Mouse (Mus musculus) cerebral cortex, adult 2 months (tissue): ENCODE results near the gene Eaf1.

Experiments used
- WGBS: fragments of 180-500 bp; shearing (Covaris S2); methylation state at CpG from one replicate; pipeline ENCODE4 v1.1.7; 2018; 5-methylcytosine and 5-hydroxymethylcytosine counted together

Eaf1 gene

DNA sequence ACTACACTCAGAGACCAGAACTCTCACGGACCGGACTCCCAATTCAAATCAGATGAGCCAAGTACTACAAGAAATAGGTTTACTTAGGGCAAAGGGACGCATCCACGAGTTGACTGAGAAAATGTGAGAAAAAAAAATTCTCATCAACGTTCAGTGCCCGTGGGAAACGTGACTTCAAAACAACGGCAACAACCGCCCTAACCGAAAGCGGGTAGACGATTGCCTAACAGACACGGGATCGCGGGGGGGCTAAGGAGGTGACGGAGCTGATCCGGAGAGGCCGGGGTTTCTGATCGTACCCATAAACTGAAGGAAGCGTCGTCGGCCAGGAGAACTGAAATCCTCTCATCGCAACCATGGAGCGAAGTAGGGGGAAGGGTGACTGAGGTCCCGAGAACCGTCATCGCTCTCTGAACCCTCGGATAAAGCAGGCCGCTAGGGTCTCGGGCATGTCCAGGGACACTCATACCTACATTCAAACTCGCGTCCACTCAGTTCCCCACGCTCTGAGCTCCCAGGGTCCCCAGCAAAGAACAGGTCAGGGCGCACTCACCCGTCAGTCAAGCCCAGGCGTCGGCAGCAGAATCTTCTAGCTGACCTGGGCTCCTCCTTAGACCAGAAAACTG lies at the start of gene Eaf1:
Gene Eaf1 (plus strand): TSS at position 51 of the 626 bp plus-strand sequence.
- WGBS, result under 1% methylated on average over 37 of the region's 37 CpGs

DNA sequence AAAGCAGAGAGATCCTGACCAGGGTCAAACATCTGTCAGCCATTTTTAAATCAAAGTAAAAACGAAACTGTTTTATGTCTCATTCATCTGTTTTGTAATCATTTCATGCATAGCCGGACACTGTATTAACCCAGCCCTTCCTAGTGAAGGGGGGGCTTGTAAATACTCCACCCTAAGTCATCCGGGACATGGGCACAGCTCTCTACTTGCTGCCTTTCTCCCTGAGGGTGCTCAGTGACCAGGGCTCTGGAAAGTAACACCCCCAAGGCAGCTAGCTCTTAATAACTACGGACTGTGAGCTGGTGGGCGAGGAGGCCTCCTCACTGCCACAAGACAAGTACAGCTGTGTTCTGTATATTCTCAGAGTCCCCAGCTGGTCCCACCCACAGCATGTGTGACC lies 45.2 kb upstream of the Eaf1 start:
- WGBS, result 63% methylated on average over 5 of the region's 5 CpGs

DNA sequence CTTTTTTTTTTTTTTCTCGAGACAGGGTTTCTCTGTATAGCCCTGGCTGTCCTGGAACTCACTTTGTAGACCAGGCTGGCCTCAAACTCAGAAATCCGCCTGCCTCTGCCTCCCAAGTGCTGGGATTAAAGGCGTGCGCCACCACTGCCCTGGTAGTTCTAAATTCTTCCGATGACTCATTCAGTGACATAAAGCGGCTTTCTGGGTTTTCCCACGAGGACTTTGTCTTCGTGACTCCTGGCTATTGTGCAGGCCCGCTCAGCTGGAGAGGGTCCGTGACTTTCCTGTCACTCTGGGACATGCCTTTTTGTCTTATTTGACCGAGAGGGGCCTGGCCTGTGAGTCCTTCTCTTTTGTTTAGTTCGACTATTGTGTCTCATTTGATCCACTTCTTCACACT lies 40.3 kb upstream of the Eaf1 start:
- 82% methylated on average over 12 of the region's 12 CpGs for WGBS

DNA sequence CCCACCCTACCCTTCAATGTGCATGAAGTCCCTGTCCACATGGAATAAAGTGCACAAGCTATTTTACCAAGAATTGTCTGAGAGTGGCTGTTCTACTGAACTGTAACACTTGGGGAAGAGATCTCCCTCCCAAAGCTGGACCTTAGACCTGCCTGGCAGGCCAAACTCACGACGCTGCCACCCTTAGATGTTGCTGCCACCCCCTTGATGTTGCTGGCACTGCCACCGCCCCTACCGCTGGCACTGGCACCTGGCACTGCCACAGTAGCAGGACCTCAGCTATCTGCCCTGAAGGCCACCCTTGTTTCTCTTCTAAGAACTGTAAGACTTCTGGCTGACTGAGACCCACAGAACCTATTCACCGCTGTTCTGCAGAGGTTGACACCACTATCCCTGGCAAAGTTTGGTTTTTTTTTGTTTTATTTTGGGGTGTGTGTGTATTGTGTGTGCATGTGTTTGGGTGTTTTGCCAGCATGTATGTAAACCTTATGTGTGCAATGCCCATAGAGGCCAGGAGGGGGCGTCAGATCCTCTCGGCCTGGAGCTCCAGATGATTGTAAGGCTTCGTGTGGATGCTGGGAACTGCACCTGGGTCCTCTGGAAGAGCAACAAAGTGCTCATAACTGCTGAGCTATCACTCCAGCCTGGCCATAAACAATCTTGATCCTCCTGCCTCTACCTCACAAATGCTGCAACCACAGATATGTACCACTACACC lies 39.2 kb upstream of the Eaf1 start:
- 83% methylated on average over 8 of the region's 8 CpGs for WGBS

DNA sequence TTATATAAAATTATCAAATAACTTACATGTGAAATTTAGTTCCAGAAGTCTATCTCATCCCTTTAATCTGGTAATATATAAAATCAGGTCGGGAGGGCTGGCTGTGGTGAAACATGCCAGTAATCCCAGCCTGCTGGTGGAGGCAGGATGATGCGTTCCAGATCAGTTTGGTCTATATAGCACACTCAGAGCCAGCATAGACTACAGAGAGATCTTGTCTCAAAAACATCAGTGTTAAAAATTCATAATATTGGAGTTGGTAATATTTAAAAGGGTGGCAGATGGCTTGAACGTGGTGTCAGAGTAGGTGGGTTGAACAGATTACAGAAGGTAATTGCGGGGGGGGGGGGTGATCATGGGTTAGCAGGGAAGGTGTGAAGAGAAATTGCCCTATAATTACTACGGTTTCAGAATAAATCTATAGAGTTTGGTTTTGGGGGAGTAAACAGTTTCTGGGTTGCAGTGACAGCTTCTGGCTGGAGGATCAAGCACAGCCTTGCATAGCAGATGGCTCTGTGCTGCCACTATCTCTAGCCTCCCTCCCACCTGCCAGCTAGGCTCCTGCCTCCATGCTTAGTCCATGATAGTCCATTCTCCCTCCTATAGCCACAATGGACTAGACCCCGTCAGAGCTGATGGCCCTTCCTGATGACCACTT lies 38.0 kb upstream of the Eaf1 start:
- 64% methylated on average over 6 of the region's 6 CpGs for WGBS

DNA sequence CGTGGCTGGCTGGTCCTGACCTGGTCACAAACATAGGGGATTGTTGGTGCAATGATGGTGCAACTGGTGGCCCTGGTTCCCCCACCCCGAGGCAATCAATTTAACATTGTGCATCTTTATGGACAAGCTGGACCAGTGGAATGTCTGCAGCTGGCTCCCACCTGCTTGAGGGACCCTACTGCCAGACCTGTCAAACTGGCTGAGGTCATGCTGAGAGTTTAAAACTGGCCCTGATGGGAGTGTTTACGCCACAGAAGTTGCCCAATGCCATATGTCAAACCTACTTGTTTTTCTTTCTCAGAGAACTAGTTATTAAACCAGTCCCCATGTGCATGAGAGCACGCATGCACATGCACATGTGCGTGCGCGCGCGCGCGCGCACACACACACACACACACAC lies 36.2 kb upstream of the Eaf1 start:
- WGBS, result 95% methylated on average over 12 of the region's 12 CpGs

DNA sequence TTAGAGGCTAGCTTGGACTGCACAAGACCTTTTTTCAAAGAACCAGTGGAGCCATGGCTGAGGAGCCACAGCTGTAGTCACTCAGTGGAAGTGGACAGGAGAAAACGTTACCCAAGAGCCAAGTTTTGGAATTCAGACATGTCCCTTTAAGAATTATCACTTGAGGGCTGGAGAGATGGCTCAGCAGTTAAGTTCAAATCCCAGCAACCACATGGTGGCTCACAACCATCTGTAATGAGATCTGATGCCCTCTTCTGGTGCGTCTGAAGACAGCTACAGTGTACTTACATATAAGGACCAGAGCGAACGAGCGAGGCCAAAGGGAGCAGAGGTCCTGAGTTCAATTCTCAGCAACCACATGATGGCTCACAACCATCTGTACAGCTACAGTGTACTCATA lies 32.0 kb upstream of the Eaf1 start:
- WGBS, result 93% methylated on average over 5 of the region's 5 CpGs

DNA sequence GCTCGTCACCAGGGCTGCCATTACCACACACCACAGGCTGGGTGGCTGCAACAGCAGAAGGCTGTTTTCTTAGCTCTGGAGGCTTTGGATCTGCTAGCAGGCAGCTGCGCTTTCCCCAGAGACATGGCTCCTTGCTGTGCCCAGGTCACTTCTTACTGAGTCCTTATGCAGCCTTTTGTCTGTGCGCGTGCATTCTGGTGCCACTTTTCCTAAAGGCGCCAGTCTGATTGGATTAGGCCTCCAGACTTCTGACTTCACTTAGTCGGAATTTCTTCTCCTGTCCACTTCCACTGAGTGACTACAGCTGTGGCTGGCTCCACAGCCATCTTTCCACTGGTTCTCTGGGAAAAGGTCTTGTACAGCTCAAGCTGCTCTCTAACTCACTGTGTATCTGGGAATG lies 31.3 kb upstream of the Eaf1 start:
- WGBS, result 83% methylated on average over 6 of the region's 6 CpGs

DNA sequence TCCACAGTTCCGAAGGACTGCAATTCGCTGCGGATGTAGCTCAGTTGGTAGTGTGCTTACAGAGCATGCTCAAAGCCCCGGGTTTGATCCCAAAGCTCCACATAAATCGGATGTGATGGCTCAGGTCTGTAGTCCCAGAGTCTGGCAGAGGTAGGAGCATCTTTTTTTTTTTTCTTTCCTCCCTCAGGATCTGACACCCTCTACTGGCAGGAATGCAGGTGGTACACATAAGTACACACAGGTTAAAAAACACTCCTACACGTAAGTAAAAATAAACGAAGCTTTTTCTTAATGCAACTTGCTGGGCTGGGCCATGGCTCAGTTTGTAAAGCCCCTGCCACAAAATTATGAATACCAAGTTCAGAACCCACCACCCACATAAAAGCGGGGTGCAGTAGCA lies 30.0 kb upstream of the Eaf1 start:
- 58% methylated on average over 8 of the region's 8 CpGs for WGBS

DNA sequence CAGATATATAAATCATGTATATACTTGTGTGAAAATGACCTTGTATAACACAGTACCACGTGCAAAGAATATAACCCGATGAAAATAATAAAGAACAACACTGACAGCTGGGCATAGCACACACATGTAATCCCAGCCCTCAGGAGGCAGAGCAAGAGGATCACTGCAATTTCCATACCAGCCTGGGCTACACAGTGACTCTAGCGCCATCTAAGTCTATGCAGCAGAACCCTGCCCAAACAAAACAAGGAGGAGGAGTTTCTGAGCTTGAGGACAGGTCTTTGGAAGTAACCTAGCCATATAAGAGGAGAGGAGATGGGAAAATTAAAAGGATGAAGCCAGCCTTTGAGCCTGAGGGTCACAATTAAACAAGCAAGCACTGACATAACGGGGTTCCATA lies 24.5 kb upstream of the Eaf1 start:
- 71% methylated on average over 4 of the region's 4 CpGs for WGBS

DNA sequence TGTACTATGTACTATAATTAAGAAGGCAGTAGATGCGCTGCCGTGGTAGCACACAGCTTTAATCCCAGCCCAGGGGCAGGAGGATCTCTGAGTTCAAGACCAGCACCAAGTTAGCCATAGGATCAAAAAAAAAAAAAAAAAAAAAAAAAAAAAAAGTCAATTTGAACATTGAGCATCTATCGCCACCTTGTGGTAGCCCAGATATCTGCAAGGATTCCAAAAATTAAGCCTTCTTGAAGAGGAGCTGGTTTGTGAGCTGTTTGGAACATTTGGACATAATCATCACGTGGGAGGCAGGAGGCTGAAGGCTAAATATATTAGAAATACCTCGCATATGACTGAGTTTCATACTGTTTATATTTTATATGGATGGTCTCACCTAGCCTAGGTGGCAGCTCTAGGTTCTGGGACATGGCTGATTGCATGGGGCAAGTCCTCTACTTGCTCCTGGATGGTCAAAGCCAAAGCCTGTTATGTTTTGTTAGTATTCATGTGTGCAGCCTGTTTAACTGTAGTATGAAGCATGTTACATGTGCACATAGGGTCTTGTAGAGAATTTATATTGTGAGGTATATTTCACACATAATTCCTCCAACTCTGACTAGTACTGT lies 21.6 kb upstream of the Eaf1 start:
- 6% methylated on average over 5 of the region's 5 CpGs for WGBS

DNA sequence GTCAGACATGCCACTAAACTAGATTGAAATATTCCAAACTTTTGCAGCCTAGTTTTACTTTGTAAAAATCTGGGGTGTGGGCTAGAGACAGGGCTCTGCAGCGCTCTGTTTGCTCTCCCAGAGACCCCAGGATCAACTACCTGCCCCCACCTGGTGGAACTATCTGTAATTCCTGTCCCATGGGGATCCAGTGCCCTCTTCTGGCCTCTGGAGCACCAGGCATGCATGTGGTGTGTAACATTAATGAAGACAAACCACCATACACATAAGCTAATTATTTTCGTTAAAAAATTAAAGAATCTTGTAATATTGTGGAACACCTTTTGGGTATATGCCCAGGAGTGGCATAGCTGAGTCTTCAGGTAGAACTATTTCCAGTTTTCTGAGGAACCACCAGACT lies 20.9 kb upstream of the Eaf1 start:
- 96% methylated on average over 2 of the region's 2 CpGs for WGBS

DNA sequence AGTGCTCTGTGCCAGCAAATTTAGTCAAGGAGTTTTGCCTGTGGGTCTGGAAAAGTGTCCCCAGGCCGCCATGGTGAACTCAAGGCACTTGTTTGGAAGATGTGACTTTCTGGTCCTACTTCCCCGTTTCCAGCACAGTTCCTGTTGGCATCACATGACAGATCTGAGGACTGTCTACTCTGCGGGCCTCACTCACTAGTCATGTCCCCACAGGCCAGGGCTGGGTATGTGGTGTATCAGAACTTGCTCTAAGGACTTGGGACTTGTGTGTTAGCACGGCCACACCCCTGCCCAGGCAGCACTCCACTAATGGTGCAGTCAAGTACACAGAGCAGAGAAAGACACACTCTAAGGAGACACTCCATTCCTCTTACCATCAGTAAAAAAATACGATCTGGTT lies 11.8 kb upstream of the Eaf1 start:
- WGBS, result 88% methylated on average over 5 of the region's 5 CpGs

DNA sequence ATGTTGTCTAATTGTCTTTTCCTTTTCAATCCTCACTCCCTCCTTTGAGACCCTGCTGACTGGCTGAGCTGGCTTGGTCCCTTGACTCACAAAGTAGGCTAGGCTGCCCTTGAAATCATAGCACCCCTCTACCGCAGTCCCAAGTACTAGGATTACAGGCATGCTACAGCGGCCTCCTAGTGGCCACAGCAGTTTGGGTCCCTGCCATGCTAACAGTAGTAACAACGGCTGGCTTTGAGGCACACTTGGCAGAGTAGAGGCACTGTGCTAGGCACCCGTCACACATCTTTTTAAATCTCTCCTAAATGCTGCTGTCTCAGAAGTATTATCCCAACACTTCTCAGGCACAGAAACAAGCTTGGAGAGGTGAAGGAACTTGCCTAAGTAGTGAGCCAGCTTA lies 7.7 kb upstream of the Eaf1 start:
- 51% methylated on average over 4 of the region's 4 CpGs for WGBS

DNA sequence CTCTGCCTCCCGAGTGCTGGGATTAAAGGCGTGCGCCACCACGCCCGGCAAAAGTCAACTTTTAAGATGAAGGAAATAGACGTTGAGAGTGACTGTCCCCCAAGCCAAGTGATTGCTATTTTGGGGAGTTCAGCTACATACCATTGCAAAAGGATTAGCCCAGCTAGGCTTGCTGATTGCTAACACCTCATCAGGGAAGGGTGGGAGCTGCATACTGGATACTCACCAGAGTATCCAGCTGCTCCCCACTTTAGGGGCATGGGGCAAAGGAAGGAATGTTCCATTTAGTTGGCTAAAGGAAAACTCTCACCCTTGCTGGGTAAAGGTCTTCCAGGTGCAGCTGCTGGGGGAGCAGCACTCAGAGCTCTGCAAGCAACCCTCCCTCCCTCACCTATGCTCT lies 6.1 kb upstream of the Eaf1 start:
- 94% methylated on average over 6 of the region's 6 CpGs for WGBS

DNA sequence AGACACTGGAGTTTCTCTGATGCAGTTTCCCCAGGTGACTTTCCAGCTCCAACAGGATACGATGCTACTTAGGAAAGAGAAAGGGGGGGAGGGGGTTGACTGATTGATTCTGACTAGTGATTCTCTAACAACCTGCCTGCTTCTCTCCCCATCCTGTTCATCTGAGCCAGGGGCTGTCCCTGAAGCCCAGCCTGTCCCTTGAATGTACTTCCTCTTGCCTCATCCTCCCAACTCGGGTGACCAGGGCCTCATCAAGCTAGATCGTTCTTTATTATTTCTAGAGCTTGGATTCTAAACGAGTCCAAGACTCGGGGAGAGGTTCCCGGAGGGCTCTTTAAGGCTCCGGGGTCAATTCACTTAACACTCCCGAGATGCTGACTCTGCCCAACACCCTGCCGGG lies 298 bp upstream of the Eaf1 start:
- WGBS, result 29% methylated on average over 9 of the region's 9 CpGs

DNA sequence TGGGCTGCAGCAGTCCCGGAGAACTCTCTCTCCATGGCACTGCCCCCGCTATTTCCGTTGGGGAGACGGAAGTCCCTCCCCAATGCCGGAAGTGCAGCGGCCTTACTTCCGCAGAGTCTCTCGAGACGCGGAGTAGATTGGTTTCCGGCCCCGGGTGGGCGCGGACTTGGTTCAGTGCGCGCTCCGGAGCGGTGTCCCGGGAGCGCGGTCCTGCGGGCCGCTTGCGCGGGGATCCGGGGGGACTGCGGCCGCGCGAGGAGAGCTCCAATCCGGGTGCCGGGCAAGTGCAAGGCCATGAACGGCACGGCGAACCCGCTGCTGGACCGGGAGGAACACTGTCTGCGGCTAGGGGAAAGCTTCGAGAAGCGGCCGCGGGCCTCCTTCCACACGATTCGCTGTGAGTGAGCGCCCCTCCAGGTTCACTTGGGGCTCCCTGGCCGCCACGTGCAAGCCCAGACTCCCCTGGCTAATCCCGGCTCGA lies 816 bp downstream of the Eaf1 start, which contains the start of gene Mettl6:
Gene Mettl6 (minus strand): TSS at position 66 of the 481 bp plus-strand sequence.
- under 1% methylated on average over 49 of the region's 49 CpGs for WGBS

DNA sequence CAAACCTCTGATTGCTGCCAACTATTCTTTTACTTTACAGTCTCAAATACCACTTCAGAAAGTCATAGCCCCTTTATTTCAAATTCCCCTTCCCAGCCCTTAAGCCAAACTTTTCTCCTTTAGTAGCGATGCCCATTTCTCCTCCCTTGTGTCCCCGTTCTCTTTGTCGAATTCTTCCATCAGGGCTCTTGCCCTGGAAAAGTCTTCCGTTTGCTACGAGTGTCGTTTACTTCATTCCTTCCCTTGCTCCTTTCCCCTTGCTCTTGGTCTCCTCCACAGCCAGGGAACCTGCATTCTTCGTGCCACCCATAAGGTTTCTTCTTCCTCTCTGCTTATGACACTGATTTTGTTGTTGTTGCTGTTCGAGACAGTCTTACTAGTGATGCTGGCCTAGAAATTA lies 1.3 kb downstream of the Eaf1 start:
- under 1% methylated on average over 8 of the region's 8 CpGs for WGBS

DNA sequence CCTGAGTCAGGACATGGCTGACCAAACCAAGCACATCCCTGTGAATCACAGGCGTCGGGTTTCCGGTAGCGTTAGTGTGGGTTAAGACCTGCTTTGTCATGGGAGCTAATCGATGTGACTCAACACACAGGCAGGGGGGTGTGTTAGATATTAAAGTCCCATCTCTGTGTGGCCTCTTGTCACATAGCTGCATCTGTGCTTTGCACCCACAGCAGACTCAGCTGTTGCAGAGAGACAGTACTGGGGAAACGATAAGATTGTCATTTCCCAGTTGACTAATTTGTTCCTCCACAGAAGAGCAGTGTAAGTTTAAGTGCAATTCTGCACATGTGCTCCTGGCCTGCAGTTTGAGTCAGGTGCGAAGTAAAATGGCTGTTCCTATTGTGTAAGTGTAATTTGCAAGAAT lies 2.0 kb downstream of the Eaf1 start:
- WGBS, result 26% methylated on average over 7 of the region's 7 CpGs

DNA sequence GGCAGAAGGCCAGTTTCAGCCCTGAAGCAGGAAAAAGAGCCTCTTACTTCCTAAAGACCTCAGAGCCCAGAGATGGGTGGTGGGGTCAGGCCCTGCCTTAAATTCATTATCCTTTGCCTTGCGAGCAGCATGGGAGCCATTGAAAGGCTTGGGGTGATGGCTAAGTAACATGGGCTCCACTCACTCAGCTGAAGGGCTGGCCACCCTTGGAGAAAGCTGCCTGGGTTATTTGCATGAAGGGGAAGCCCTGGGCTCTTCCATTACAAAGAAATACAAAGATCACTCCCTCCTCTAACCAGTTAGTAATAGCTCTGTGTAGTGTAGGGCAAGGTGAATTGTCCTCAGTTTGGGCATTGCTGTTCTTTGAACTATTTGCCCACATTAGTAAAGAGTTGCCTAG lies 5.3 kb downstream of the Eaf1 start:
- WGBS, result 90% methylated on average over 1 of the region's 1 CpGs

DNA sequence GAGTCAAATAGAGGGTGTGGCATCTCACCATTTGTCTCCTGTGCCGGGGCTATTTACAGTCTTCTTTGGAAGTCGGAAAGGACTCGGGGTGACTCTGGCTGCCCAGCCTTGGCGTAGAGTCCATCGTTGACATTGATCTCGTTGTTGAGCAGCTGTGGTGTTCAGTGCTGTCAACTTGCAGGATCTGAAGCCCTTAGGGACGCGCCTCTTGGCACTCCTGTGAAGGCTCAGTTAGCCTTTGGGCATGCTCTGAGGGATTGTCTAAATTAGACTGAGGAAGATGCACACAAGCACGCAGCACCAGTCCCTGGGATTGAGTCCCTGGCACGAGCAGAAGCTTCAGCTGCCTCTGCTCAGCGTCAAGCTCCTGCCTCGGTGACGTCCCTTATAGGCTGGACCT lies 9.2 kb downstream of the Eaf1 start:
- 81% methylated on average over 13 of the region's 13 CpGs for WGBS

DNA sequence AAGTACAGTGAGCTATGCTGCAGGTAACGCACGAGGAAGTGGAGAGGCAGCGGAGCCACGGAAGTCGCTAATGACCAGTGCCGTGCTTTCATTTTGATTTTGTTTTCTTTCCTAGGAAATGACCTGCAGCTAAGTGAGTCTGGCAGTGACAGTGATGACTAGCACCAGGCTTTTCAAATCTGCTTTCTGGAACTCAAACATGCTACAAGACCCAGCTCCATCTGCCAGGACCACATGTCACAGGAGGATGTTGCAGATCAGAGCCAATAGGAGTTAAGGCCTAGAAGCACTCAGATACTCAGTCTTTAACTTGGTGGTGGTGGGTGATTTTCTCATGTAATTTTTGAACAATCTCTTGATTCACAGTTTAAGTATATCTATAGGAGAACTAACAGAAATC lies 12.3 kb downstream of the Eaf1 start:
- 81% methylated on average over 6 of the region's 6 CpGs for WGBS

DNA sequence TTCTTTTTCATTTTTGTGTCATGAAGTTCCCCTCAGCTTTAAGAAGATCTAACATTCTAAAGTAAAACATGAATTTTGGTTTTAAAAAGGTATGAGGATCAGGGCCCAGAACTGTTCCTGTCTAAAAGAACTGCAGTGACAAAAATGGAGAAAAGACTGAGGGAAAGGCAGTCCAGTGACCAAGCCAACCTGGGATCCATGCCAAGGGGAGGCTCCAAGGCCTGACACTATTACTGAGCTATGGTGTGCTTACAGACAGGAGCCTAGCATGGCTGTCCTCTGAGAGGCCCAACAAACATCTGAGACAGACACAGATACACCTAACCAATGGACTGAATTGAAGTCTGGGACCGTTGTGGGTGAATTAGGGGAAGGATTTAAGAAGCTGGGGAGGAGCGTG lies 15.7 kb downstream of the Eaf1 start:
- WGBS, result 94% methylated on average over 2 of the region's 2 CpGs
